Mouse (Mus musculus): ENCODE data around the gene Nfam1.

Nfam1 gene

DNA sequence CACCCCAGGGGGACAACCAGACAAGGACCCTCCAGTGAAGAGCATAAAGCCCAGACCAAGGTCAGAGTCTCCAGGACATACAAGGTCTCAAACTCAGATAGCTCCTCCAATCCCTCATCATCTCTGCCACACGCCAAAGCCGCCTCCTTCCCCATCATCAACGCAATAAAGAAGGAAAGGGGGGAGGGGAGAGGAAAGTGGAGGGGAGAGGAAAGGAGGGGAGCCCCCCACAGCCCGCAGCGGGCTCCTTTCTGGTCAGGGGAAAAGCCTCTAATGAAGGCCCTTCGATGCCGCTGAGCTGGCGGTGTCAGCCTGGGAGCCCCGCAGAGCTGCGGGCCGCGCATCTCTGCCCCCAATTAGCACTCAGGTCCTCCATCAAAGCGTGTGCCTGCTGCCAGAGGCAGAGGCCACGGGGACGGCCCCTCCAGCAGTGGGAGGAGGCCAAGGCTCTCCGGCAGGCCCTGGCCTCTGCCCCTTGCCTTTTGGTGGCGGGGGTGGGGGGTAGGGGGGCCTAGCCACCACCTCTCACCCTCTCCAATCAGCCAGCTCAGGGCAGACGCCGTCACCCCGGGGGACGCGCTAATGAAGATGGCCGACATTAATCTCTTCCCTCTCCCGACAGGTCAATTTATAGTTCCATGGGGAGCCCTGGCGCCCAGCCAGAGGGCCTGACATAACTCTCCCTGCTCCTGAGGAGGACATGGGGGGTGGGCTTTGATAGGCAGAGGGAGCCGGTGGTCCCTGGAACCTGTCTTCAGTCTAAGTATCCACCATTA is 72.1 kb downstream of the Nfam1 start:
- no peak for DNase-seq (ENCODE audit: low read depth, low spot score)

DNA sequence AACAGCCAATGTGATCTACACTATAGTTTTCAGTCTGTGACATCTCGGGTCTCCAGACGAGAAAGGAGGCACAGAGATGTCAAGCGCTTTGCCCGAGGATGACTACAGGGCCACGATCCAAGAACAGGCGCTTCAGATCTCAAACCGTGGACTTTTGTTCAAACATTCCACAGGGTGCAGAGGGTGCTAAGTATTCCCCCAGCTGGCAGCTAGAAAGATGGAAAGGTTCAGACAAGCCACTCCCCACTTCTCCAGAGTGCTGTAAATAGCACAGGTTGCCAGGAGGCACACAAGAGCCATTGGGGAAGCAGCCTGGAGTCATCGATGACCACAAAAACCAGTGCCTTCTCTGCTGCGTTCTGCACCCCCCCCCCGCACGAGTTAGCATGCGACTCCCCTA is 74.0 kb downstream of the Nfam1 start:
- no peak for DNase-seq (ENCODE audit: low read depth, low spot score)

DNA sequence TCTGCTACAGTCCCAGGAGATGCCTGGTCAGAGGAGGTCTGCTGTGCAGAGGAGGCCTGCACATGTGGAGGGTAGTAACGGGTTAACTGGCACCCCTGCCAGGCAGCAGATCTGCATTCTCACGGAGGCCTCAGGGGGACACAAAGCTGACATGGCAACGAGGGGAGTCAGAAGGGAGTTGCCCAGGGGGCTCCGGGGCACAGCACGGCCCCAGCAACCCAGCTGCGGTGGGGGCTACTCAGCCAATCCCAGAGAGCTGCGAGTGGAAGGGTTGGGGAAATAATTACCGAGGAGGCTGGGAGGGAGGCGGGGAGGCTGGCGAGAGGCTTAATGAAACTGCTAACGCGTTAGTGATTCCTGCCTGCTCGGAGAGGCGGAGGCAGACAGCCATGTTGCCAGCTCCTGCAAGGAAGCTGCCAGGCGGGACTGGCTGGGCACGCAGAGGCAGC is 74.8 kb downstream of the Nfam1 start:
- DNase-seq (ENCODE audit: low read depth, low spot score): no peak

DNA sequence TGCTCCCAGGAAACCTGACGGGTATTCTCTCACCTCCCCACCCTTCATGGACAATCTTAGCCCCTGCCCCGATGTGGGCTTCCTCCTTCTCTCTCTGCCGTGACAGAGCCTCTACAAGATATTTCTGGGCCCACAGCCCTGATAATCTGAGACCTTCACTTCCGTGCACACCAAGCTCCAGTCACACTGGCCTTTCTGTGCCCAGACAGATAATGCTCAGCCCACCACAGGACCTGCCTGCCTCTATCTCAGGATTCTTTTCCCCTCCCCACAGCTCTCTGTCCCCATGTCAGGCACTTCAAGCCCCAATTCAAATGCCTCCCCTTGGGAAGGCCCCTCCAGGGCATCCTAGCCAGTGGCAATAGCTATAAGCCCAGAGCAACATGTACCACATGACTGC is 76.4 kb downstream of the Nfam1 start:
- DNase-seq (ENCODE audit: low read depth, low spot score): no peak

DNA sequence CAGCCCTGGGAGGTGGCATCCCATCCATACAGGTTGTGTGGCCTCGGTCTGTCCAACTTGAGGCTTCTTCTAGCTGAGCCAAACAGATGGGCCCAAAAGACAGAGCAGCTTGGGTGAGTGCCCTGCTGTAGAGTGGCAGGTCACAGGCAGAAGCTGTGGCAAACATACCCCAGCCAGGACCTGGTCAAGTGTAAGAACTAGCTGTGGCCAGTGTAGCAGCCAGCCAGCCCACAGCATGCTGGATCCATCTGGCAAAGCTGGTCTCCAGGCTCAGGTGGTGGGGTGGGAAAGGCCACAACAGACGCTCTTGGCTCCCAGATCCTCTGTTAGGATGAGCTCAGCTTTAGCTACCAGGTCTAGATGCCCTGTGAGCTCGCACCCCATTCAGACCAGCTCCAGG is 76.8 kb downstream of the Nfam1 start:
- no peak for DNase-seq (ENCODE audit: low read depth, low spot score)

DNA sequence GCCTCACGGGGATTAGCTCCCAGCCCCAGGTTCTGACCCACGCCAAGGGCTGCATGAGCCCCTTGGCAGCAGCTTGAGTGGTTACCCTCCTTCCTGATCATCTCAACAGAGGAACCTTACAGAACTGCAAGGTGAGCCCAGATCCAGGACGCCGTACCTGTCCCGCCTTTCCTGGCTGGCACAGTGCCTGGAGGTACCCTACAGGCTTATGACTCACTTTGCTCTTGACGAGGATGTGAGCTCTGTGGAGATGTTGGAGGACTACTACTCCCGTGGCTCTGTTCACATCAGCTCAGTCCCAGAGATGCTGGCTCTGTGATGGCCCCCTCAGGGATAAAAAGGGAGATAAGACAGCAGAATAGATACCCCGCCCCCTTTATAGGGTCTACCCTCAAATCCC is 77.8 kb downstream of the Nfam1 start:
- DNase-seq (ENCODE audit: low read depth, low spot score): no peak

DNA sequence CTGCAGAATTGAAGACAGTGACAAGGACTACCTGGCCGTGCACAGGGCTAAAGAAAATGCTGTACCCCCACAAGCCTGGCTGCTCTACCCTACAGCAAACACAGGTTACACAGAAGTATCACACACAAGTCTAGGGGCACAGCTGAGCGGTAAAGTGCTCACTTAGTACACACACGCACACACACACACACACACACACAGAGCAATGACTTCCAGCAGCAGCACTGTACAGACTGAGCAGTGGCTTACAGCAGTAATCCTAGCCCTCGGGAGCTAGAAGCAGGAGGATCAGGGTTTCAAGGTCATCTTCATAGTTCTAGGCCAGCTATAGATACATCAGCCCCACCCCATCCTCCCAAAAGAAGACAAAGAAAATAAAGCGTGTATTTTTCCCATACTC is 79.1 kb downstream of the Nfam1 start:
- DNase-seq (ENCODE audit: low read depth, low spot score): no peak

DNA sequence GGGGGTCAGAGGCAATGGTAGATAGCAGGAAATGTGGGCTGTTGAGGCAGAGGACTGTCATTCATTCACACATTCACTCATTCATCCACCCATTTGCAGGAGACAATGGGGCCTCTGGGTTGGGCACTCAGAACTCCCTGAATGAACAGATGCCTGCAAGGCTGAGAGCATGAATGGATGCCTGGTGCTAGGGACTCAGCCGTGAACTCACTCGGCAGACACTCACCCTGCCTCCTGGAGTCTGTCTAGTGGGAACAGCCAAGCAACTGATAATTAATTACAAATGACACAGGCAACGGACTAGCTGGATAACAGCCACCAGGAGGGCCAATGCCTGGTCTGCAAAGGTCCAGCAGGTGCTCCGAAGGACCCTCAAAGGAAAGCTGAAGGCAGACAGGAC is 80.0 kb downstream of the Nfam1 start:
- DNase-seq (ENCODE audit: low read depth, low spot score): no peak

DNA sequence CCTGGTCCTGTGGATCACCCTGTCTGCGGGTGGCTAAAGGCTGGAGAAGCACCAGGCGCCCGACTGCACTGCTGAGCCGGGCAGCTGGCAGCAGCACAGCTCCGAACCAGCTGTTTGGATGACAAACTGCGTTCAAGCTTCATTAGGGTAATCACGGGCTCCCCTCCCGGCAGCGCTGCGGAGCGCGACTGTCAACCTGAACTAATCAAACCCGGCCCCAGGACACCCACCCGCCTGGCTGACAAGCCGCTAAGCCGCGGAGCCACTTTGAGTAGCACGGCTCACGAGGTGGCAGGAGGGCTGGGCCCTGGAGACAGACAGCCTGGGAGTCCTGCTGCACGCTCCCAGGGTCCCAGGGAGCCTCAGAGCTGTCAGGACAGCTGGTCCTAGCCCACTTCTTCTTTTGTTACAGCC is 80.8 kb downstream of the Nfam1 start:
- DNase-seq (ENCODE audit: low read depth, low spot score): no peak

DNA sequence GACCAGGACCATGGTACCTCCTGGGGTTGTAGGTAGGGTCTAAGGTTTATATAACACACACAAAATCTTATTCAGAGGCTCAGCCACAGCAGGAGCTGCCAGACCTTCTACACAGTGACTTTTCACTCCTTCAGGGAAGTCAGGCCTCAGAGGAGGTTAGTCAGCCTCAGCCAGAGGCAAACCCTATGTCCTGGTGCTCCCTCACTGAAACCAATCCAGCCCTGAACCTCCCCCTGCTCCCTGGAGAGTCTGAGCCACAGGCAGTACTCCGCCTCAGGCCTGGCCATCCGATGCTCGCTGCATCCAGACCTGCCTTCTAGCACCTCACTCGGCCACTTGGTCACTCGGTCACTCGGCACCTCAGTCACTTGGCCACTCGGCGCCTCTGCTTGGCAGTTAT is 82.9 kb downstream of the Nfam1 start:
- DNase-seq (ENCODE audit: low read depth, low spot score): no peak

DNA sequence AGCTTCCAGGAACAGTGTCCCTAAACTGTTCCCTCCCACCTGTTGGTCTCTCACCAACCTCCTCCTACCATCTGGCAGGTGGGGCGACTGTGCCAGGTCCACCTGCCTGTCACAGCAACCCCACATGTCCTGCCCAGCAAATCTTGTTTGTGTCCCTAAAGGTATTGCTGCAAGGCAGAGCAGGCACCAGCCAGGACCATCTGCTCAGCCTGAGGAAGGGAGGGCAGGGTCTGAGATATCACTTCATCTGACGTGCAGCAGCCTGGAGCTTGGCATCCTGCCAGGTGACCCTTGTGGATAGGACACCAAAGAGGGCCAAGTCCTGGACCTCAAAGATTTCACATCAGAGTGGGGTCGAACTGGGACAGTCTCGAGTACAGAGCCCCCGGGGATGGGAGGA is 85.7 kb downstream of the Nfam1 start:
- DNase-seq (ENCODE audit: low read depth, low spot score): no peak

DNA sequence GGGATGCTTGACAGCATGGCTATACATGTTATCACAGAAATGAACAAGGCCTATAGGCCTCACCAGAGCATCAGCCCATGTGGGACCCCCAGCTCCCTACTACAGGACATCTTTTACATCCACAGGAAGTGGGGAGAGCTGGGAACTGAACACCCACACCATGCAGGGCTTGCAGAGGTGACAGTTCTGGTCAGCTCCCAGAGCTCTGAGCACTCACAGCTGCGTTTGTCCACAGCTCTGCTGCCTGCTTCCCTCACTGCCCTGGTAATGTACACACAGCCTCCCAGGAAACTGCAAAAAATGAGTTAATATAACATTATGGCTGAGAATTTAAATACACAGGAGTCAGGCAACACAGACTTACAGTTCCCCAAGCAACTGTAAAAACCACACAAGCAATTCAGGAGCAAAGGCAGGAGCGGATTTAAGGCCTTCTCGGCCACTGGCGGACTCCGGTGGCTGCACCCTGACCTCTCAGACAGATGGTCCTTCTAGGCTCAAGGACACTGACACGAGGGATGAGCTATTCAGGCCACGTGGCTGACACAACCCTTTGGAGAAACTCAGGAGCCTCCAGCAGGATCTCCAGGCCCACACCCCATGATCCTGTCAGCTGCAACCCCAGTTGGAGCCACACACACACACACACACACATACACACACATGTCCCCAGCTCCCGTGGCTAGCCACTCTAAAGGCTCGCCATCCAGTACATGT is 88.5 kb downstream of the Nfam1 start:
- no peak for DNase-seq (ENCODE audit: low read depth, low spot score)

Data from skeletal muscle tissue, adult 2 months (tissue).